Mouse (Mus musculus): ENCODE measurements around the gene Tmem94. TPM values are rescaled to one million over a fixed set of nuclear protein-coding genes. Genes with fewer than 3 reads are reported as not detected.
"Not testable (repeated sequence)": the region's sequence is repeated elsewhere in the genome, so short reads cannot be mapped to it uniquely, and the experiment has no call there.

Gene Tmem94
- 10 to 100 TPM; 51.9 to 57.3 TPM for total RNA-seq (2021)
- long read RNA-seq, experiment 1, partial matches to known transcripts = 7 of 11 reads
- long read RNA-seq, experiment 1, other reads (novel, unspliced or antisense) = 4 of 11 reads
- long read RNA-seq, experiment 2, full-length matches to known transcripts = 4 of 18 reads
- long read RNA-seq, experiment 2, partial matches to known transcripts = 7 of 18 reads
- long read RNA-seq, experiment 2, other reads (novel, unspliced or antisense) = 7 of 18 reads

DNA sequence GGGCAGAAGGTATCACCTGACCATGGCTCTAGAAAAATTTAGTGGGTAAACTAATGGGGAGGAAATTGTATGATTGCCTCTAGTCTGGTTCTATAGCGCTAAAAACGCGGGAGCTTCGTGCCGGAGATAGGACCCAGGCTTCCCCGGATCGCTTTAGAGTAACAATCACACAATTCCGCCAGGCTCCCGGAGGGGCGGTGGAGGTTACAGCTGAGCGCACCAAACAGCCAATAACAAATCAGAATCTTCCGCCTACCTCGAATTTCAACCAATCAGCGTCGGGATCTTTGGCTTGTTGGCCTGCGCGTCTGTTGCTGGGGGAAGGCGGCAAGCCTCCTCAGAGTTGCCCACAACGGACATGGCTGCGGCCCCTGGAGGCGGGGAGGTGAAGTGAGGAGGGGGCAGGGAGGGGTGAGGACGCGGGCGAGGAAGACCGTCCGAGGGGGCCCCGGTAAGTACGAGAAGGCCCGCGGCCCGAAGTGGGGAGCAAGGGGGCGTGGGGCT is at the start of gene Tmem94:
Gene Tmem94, plus strand, starts transcription at position 331 of the 504 bp plus-strand sequence.
- DNase-seq (ENCODE audit: low spot score in 2 of 2) = peak; percentile 89 to 93

DNA sequence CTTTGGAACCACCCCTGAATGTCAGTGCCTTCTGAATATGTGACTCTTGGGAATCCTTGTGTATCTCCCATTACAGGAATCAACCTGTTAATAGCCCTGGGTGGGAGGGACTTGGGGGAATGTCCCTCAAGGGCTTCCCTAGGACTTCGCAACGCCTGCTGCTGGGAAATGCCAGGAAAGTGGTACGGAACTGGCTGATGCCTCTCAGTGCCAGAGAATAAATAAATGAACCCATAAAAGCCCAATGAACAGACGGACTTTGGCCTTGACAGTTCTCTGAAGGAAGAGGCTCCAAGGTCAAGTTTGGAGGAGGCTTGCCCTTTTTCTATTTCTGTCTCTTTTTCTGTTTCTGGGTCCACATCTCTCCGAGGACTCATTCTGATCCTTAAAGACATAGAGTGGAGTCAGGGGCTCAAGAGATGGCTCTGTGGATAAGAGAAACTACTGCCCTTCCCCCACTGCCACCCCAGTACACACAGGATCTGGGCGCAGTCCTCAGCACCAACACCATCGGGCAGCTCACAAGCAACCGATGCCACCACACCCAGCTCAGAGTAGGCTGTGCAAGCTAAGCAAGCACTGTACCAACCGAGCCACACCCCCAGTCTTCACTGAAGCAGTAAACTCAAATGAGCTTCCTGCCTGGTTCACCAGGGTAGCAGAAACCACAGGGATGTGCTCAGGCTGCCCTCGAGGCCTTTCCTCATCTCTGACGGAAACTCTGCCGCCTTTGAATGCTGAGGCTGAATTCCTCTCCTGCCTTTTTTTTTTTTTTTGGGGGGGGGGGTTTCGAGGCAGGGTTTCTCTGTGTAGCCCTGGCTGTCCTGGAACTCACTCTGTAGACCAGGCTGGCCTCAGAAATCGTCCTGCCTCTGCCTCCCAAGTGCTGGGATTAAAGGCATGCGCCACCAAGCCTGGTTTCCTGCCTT is 48.6 kb upstream of the Tmem94 start:
- DNase-seq (ENCODE audit: low spot score in 2 of 2) = no peak

DNA sequence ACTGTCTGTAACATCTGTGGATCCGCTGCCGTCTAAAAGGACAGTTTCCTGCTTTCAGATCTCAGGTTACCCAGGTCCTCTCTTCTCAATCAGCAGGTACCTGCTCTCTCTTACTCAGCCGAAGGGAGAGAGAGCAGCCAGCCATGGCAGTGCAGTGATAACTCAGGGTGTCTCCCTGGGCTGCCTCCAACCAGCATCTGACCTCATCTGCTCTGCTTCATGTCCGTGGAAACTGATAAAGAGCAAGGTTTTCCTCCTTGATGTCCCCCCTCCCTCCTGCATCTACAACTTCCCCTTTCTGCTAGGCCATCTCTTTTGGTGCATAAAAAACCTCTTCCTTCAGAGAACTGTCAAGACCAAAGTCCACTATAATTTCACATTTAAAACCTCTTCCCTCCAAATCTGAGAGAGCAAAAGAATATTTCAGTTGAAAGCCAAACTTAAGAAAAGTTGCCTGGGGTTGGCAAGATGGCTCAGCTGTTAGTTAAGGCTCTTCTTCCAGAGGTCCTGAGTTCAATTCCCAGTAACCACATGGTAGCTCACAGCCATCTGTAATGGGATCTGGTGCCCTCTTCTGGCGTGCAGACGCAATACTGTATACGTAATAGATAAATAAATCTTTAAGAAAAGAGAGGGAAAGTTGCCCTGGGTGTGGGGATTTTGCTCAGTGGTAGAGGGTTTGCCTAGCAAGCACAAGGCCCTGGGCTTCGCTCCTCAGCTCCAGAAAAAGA is 47.4 kb upstream of the Tmem94 start:
- DNase-seq (ENCODE audit: low spot score in 2 of 2) = no peak

DNA sequence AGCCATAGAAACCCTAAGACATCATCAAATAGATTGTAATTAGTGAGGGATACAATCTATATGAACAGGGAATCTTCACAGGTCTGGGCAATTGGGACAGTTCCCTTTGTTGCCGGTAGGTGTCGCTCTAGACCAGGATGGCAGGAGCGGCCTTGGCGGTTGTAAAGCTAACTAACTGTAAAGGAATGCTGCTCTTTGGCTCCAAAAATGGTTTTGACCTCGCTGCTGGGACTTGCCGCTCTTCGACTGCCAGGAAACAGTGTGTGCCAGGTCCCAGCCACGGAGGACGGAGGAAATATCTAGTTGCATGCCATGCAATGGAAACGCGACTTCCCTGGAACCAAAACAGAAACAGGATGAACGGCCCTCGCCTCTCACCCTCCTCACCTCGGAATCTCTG is 42.6 kb upstream of the Tmem94 start:
- DNase-seq (ENCODE audit: low spot score in 2 of 2) = peak; percentile 64 to 83

DNA sequence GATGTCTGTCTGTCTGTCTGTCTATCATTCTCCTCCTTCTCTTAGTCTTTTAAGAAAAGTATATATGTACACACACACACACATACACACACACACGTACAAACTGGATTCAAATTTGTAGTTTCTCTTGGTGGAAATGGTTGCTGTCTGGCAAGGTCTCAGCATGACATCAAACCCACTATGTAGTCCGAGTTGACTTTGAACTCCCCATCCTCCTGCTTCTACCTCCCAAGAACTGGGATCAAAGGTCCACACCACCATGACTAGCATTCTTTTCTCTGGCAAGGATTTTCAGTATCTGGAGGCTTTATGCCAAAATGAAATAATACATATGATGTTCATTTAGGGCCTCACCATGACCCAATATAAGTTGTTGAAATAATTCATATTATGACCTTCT is 42.0 kb upstream of the Tmem94 start:
- DNase-seq (ENCODE audit: low spot score in 2 of 2) = no peak

DNA sequence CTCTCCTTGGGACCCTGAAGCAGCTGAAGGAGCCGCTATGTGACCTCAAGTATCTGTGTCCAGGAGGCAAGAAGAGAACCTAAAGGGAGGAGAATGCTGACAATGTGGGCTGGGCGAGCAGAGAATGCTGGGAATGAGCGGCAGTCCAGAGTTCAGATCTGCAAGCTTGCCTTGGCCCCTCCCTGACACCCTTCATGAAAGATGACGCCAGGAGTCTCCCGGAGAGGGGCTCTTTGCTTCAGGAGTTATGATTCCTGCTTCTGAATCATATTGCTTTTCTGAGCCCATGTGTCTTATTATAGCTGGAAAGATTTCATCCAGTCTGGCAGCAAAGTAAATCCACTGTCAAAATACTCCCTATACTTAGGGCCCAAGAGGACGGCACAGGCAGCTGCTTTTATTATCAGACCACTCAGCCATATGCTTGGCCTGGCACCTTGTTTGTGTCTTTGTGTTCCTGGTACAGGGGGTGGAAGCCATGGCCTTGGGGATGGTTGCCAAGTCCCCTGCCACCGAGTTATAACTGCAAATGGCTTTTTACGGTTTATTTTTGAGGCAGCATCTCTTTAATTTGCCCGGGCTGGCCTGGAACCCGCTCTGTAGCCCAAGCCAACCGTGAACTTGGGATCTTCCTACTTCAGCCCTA is 31.1 kb upstream of the Tmem94 start:
- DNase-seq (ENCODE audit: low spot score in 2 of 2) = no peak

DNA sequence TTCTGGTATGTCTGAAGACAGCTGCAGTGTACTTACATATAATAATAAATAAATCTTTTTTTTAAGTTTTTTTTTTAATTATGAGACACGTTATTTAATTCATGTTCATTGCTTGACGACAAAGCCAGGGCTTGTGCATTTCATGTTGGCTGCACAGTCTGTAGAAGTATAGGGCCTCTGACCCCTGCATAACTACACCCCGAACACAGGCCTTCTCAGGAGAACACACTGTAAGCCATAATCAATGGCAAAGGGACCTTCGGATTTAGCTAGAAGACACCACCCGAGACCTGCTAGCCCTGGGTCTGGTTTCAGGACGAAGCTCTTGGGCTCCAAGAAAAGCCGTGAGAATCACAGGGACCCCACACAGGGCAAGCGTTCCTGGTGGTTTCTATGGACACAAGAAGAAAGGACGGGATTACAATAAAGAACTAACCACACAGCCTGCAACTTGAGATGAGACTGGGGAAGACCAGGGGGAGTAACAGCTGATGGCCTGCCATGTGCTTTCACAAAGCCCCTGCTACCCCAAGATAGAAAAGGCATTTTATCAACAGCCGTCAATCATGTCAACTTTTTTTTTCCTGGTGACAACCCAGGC is 27.5 kb upstream of the Tmem94 start:
- DNase-seq (ENCODE audit: low spot score in 2 of 2) = no peak

DNA sequence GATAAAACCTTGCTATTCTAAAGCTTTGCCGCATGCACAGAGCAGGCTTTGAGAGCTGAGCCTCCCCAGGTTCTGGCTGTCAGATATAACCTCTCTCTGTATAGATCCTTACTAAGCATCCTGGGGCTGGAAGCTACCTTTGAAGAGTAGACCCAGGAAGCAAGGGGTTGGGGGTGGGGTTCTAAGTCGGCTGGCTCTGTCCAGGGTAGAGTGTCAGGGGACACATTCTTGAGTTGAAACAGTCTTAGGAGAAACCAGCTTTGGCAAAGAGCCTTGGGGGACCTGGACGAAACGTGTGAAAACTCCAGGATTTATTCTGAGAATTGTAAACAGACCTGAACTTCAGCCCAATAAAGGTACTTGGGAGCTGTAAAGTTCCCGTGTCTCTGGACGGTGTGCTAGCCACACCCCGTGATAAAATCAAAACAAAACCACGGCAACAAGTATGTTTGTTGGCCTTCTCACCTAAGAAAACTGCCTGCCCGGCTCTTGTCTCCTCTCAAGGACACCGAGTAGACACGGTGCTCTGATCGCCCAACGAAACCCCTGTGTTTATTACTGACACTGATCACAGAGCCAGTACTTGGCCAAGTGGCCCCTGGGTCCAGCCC is 26.9 kb upstream of the Tmem94 start:
- DNase-seq (ENCODE audit: low spot score in 2 of 2) = no peak

DNA sequence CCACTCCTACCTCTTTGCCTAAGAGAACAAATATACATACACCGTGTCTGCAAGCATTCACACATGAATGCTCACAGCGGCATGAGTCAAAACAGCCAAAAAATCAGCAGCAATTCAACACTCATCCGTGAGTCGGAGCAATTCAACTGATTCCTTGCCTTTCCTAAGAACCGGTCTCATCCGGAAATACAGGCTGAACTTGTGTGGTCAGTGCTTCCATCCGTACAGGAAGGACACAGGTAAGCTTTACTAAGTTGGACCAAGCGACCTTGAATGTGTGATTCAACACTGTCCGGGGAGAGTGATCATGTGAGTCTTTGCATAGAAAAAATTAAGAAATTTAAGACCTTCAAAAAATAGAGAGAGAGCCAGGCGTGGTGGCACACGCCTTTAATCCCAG is 24.2 kb upstream of the Tmem94 start:
- no peak for DNase-seq (ENCODE audit: low spot score in 2 of 2)

DNA sequence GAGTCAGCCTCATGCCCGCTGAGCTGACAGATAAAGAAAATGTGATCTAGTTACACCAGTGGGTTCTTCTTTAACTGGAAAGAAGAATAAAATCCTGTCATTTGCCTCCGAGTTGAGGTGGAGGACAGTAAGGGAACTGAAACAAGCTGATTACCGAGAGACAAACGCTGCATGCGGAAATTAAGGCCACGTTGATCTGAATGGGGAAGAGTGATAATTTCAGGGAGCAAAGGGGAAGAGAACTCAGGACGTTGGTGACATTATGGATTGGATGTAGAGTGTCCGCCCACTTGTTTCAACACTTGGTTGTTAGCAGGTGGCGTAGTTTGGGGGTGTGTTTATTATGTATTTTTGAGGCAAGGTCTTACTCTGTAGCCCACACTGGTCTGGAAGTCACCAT is 22.3 kb upstream of the Tmem94 start:
- no peak for DNase-seq (ENCODE audit: low spot score in 2 of 2)

DNA sequence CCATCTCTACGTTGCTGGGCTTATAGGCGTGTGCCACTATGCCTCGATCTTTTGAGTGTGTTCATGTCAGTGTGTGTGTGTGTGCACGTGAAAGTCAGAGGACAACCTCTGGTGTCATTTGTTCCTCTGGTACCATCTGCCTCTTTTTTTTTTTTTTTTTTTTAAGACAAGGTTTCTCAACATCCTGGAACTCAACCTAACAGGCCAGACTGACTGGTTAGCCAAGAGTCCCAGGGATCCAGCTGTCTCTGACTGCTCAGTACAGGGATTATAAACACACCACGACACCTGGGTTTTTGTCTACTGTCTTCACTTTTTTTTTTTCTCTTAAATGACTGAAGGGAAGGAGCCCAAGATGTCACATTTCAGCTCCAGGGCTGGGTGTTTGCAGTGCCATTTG is 20.8 kb upstream of the Tmem94 start:
- DNase-seq (ENCODE audit: low spot score in 2 of 2) = no peak

DNA sequence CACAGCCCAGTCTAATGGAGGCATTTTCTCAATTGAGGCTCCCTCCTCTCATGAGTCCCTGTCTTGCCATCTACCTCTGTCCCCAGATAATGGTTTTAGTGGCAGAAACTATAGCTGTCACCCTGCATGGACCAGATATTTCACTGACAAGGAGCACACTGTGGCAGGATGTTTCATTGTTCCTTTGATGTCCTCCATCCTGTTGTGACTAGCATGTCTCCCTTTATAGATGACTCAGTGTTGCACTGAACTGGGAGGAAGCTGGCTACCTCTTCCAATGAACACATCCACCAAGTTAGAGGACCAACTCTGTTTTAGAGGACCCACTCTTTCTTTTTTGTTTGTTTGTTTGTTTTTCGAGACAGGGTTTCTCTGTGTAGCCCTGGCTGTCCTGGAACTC is 19.1 kb upstream of the Tmem94 start:
- no peak for DNase-seq (ENCODE audit: low spot score in 2 of 2)

DNA sequence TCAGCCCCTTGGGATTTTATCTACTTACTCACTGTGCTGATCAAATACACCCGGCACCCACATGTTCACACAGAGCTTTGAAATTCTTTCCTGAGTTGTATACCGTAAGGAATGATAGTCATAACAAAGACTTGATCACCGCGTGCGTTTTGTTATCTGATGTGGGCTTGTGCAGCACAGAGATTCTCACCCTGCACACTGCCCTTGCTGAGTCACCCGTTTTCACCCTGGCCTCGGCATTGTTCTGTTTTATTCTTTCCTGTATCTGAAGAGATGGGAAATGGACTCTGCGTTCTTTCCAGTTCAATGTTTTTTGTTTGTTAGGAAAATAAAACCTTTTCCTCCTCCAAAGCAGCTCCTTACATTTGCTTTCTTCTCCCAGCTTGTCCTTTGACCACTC is 18.5 kb upstream of the Tmem94 start:
- DNase-seq (ENCODE audit: low spot score in 2 of 2) = no peak

DNA sequence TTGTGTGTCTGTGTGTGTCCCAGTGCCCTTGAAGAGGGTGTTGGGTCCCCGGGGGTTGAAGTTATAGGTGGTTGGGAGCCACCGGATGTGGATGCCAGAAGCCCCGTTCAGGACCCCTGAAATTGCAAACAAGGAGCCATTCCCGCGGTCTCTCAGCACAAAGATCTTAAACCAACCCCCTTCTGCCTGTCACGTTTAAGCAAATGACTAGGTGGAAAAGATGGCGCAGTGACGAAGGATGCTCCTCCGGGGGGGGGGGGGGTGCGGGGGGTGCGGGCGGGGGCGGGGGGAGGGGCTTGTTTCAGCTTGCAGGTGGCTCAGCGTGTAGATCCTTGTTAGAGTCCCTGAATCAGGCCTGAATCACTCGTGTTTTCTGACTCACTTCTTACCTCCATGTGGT is 17.9 kb upstream of the Tmem94 start:
- no peak for DNase-seq (ENCODE audit: low spot score in 2 of 2)

DNA sequence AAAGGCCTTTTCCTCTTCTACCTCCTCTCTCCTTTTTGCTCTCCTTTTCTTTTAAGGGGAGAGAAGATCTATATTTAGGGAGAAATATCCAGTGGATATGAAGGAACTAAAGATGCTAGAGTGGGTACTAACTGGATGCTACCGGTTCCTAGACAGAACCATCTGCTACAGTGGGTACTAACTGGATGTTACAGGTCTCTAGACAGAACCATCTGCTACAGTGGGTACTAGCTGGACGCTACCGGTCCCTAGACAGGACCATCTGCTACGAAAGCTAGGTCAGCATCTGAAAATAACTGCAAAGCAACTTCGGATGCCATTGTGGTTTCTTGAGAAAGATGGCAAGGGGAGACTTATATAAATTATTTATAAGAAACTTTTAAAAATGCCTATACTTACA is 15.4 kb upstream of the Tmem94 start:
- DNase-seq (ENCODE audit: low spot score in 2 of 2) = no peak

DNA sequence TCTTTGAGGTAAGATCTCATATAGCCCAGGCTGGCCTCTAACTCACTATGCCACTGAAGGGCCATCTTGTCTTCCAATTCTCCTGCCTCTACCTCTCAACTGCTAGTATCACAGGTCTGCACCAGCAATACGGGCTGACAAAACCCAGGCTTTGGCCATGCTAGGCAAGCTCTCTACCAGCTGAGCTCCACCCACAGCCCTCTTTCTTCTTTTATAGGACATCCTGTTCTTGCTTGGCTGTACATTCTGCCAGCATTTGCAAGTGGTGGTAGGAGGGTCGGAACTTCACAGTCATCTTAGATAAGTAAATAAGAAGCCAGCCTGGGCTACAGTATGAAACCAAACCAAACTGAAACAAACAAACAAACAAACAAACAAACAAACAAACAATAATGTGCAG is 13.5 kb upstream of the Tmem94 start:
- no peak for DNase-seq (ENCODE audit: low spot score in 2 of 2)

DNA sequence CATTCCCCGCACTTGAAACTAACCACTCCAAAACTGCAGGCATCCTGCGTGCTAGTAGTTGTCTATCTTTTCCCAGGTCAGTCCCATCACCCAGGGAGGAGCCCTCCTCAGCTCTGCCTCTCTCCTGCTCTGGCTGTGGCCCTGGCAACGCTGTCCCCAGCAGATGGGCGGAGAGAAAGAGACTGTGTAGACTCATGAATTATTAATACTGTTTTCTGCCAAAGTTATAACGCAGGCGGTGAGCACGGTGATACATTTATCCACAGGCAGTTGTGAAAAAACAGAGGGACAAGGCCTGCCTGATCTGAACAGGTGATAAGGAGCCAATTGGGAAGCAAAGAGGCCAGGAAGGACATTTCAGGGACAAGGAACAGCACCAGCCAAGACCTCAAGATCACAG is 12.6 kb upstream of the Tmem94 start:
- DNase-seq (ENCODE audit: low spot score in 2 of 2) = no peak

DNA sequence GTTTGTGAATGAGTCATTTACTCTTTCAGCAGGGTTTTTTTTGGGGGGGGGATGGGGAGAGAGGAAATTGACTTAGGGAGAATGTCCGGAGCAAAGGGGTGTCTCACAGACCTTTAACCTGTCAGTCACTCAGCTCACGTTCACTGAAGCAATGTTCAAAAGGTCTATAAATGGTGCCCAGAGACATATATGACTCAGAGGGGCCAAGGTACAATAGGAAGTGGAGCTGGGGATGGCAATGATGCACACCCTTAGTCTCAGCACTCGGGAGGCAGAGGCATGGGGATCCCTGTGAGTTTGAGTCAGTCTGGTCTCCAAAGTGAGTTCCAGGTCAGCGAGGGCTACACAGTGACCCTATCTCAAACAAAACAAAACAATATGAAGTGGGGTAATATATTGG is 11.7 kb upstream of the Tmem94 start:
- no peak for DNase-seq (ENCODE audit: low spot score in 2 of 2)

DNA sequence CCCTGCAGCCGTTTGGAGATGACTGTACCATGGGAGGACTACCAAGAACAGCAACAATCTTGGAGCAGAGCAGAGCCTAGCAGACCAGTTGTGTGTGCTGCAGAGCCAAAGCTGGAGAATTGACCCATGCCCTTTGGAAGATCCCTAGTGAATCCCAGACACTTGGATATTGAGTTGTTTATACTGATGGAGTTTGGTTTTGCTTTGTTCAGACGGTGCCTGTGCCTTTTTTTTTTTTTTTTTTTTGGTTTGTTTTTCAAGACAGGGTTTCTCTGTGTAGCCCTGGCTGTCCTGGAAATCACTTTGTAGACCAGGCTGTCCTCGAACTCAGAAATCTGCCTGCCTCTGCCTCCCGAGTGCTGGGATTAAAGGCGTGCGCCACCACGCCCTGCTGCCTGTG is 3.1 kb upstream of the Tmem94 start:
- DNase-seq (ENCODE audit: low spot score in 2 of 2) = not testable (repeated sequence)

DNA sequence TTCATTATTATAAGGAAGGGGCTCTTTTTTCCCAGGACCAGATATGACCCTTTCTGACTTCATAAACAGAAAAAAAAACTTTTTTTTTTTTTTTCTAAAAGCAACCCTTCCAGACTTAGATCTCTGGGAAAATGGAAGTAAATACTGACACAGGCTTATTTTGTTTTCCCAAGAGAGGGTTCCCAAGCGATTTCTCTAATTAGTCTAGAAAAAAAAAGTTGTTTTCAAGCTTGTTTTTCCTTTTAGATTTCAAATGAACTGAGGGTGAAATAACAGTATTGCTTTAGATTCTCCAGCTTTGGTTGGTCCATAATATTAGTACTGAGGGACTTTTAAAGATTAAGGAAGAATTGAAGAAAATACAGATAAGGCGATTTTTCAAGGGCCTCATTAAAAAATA is 535 bp upstream of the Tmem94 start:
- no peak for DNase-seq (ENCODE audit: low spot score in 2 of 2)

Data from gastrocnemius, postnatal 4 days (tissue).